Mouse (Mus musculus) forebrain, embryonic 11.5 days (tissue): ENCODE measurements around the gene Tmed9. TPM values are rescaled to one million over a fixed set of nuclear protein-coding genes. Genes with fewer than 3 reads are reported as not detected.
"Not testable (repeated sequence)": the region's sequence is repeated elsewhere in the genome, so short reads cannot be mapped to it uniquely, and the experiment has no call there.

Source experiments
- ATAC-seq: fragments of 200-750 bp; cut with Nextera tagmentation; replicated peaks from 2 replicates; pipeline ENCODE4 v1.8.0; 2017; ENCODE audit warnings: moderate TSS enrichment; ENCODE audit not compliant: low FRiP score
- DNase-seq: peaks from one replicate; pipeline ENCODE4 v3.0.0-alpha.2; 2017; ENCODE audit warnings: low spot score
- H3K27ac ChIP-seq: fragments of 300-500 bp; sonication (generic); 2 replicates; pipeline ENCODE4 v1.5.1; 2014; ENCODE audit warnings: low read depth, low read length
- H3K27me3 ChIP-seq: fragments of 300-500 bp; sonication (generic); 2 replicates; pipeline ENCODE4 v1.6.1; 2014; ENCODE audit warnings: mild to moderate bottlenecking, low read length, mixed read lengths; ENCODE audit not compliant: control insufficient read depth, insufficient read depth
- H3K36me3 ChIP-seq: fragments of 300-500 bp; sonication (generic); 2 replicates; pipeline ENCODE4 v1.6.1; 2014; ENCODE audit warnings: mild to moderate bottlenecking, low read length, moderate library complexity, mixed read lengths; ENCODE audit not compliant: control insufficient read depth, insufficient read depth
- H3K4me1 ChIP-seq: fragments of 300-500 bp; sonication (generic); replicated peaks from 2 replicates; pipeline ENCODE4 v1.6.1; 2014; ENCODE audit warnings: low read length, mixed read lengths; ENCODE audit not compliant: control insufficient read depth, insufficient read depth
- H3K4me2 ChIP-seq: fragments of 300-500 bp; sonication (generic); 2 replicates; pipeline ENCODE4 v1.6.1; 2014; ENCODE audit warnings: low read depth, mild to moderate bottlenecking, low read length, moderate library complexity, mixed read lengths; ENCODE audit not compliant: severe bottlenecking
- H3K4me3 ChIP-seq: fragments of 300-500 bp; sonication (generic); 2 replicates; pipeline ENCODE4 v1.5.1; 2014; ENCODE audit warnings: low read depth, low read length
- H3K9ac ChIP-seq: fragments of 300-500 bp; sonication (generic); 2 replicates; pipeline ENCODE4 v1.6.1; 2014; ENCODE audit warnings: low read length
- H3K9me3 ChIP-seq: fragments of 300-500 bp; sonication (generic); 2 replicates; pipeline ENCODE4 v1.6.1; 2016; ENCODE audit warnings: low read length, mixed read lengths; ENCODE audit not compliant: control insufficient read depth
- WGBS: fragments of 180-500 bp; shearing (Covaris S2); extraction: QIAGEN DNeasy Blood & Tissue Kit; methylation state at CpG from one replicate; pipeline ENCODE4 v1.1.7; 2014; 5-methylcytosine and 5-hydroxymethylcytosine counted together
- polyA plus RNA-seq: library from polyadenylated mRNA; unstranded; fragments of >200 nt; fragmentation: Nextera tagmentation; extraction: Ambion mirVana; gene quantifications from 2 replicates; pipeline ENCODE4 v1.2.1, GENCODE M21; 2014

Gene Tmed9
- polyA plus RNA-seq, 1 experiment from 2014 or later, result 56.5 TPM

- WGBS, result 0% methylated on average over 39 of the region's 40 CpGs
- H3K27ac ChIP-seq, result no peak overlapping the region
Measured at GRCm38 (mm10) chr13:55635146-55635571, 61.6 kb downstream of the Tmed9 start.

GRCm38 (mm10) chr13:55636185-55636983 is 62.9 kb downstream of the Tmed9 start:
- Histone ChIP-seq H3K4me1 (peaks cover 4% of the 10 kb centered on the region; the same call in 1 of the 2 replicates), H3K4me2 (no peak overlapping the region), H3K9ac (no peak overlapping the region), H3K9me3 (no peaks in the 10 kb centered on the region), H3K27me3 (no peaks in the 10 kb centered on the region), H3K36me3 (peaks cover 5% of the 10 kb centered on the region; the same call in 1 of the 2 replicates), H3K27ac (no peak overlapping the region), H3K4me3 (no peak overlapping the region)
- no peak for ATAC-seq
- no peak for DNase-seq
- 91% methylated on average over 14 of the region's 14 CpGs for WGBS

More at GRCm38 (mm10) chr13:55635146-55635571, 61.6 kb downstream of the Tmed9 start:
- Histone ChIP-seq H3K4me1 (peaks cover 4% of the 10 kb centered on the region; the same call in 1 of the 2 replicates), H3K27me3 (no peaks in the 10 kb centered on the region), H3K4me2 (peak overlapping the region; percentile 81), H3K4me3 (peak overlapping the region; percentile 99), H3K9me3 (no peaks in the 10 kb centered on the region), H3K9ac (peak overlapping the region; percentile 93), H3K36me3 (peaks cover 5% of the 10 kb centered on the region; the same call in 1 of the 2 replicates)
- ATAC-seq (peak; percentile 61), DNase-seq (no peak)

GRCm38 (mm10) chr13:55640480-55640879 is 66.9 kb downstream of the Tmed9 start:
- H3K4me3 ChIP-seq, H3K27ac ChIP-seq, H3K4me2 ChIP-seq, H3K9ac ChIP-seq, H3K27me3 ChIP-seq, H3K4me1 ChIP-seq, H3K36me3 ChIP-seq, H3K9me3 ChIP-seq, ATAC-seq: not testable (repeated sequence)
- WGBS, result 62% methylated on average over 8 of the region's 8 CpGs
- peak; percentile 89 for DNase-seq

GRCm38 (mm10) chr13:55644525-55644924 is 71.0 kb downstream of the Tmed9 start:
- no peaks in the 10 kb centered on the region for H3K4me1 ChIP-seq
- no peak overlapping the region for H3K9ac ChIP-seq
- ATAC-seq (no peak), DNase-seq (no peak)
- H3K4me2 ChIP-seq, result no peak overlapping the region
- H3K27ac ChIP-seq, result no peak overlapping the region
- H3K27me3 ChIP-seq, result no peaks in the 10 kb centered on the region
- H3K4me3 ChIP-seq, result no peak overlapping the region
- H3K9me3 ChIP-seq, result no peaks in the 10 kb centered on the region
- H3K36me3 ChIP-seq, result peaks cover 18% of the 10 kb centered on the region; the same call in 1 of the 2 replicates
- WGBS, result 96% methylated on average over 2 of the region's 2 CpGs

Other genes starting within 250 kb of the Tmed9 start
- 37.2 and 42.2 TPM in 2 replicates for gene Mxd3, start 243.9 kb upstream of the Tmed9 start, polyA plus RNA-seq
- gene Lman2, start 210.9 kb upstream of the Tmed9 start, polyA plus RNA-seq, result 90.4 and 94.2 TPM in 2 replicates
- gene Rgs14, start 204.0 kb upstream of the Tmed9 start, polyA plus RNA-seq, result 0.33 and 0.44 TPM in 2 replicates
- gene Slc34a1, start 175.5 kb upstream of the Tmed9 start, polyA plus RNA-seq, result not detected in 2 replicates
- gene Pfn3, start 158.5 kb upstream of the Tmed9 start, polyA plus RNA-seq, result not detected in 2 replicates
- gene F12, start 146.9 kb upstream of the Tmed9 start, polyA plus RNA-seq, result not detected in 2 replicates
- 69.5 and 79.2 TPM in 2 replicates for gene Grk6, start 128.7 kb upstream of the Tmed9 start, polyA plus RNA-seq
- gene Prr7, start 109.5 kb upstream of the Tmed9 start, polyA plus RNA-seq, result 2.3 and 3.9 TPM in 2 replicates
- gene Dbn1, start 85.6 kb upstream of the Tmed9 start, polyA plus RNA-seq, result 411 and 418 TPM in 2 replicates
- gene Pdlim7, start 60.1 kb upstream of the Tmed9 start, polyA plus RNA-seq, result 165 and 185 TPM in 2 replicates
- gene Dok3, start 44.4 kb upstream of the Tmed9 start, polyA plus RNA-seq, result 3.3 and 3.9 TPM in 2 replicates
- 79.3 and 79.5 TPM in 2 replicates for gene Ddx41, start 37.1 kb upstream of the Tmed9 start, polyA plus RNA-seq
- gene Fam193b, start 2.6 kb upstream of the Tmed9 start, polyA plus RNA-seq, result 55.8 and 58.0 TPM in 2 replicates
- gene B4galt7, start 26.2 kb downstream of the Tmed9 start, polyA plus RNA-seq, result 24.5 and 25.6 TPM in 2 replicates
- 65.4 and 69.7 TPM in 2 replicates for gene Caml, start 49.3 kb downstream of the Tmed9 start, polyA plus RNA-seq
- gene Ddx46, start 61.3 kb downstream of the Tmed9 start, polyA plus RNA-seq, result 56.8 and 58.2 TPM in 2 replicates
- 68.4 and 74.3 TPM in 2 replicates for gene B230219D22Rik, start 119.4 kb downstream of the Tmed9 start, polyA plus RNA-seq
- gene Txndc15, start 140.9 kb downstream of the Tmed9 start, polyA plus RNA-seq, result 83.3 and 84.1 TPM in 2 replicates
- 25.8 and 32.9 TPM in 2 replicates for gene Pcbd2, start 153.6 kb downstream of the Tmed9 start, polyA plus RNA-seq
- not detected in 2 replicates for gene Catsper3, start 210.8 kb downstream of the Tmed9 start, polyA plus RNA-seq